Mouse (Mus musculus): ENCODE data around the gene Gm10300. TPM values are rescaled to one million over a fixed set of nuclear protein-coding genes. Genes with fewer than 3 reads are reported as not detected.

Gene Gm10300
- total and polyA plus RNA-seq, 3 experiments = 0.08 TPM; not detected in 2

GRCm38 (mm10) chr4:132025738-132026527 is 48.6 kb upstream of the Gm10300 start:
- H3K79me2 ChIP-seq (replicated peaks; ENCODE audit: control insufficient read depth, extremely low read depth, insufficient read depth, poor library complexity, severe bottlenecking) = no peaks in the 10 kb centered on the region
- TF ChIP-seq ETS1 (conservative IDR thresholded peaks at IDR 0.05; ENCODE audit: low read depth, low read length) (no peak), SMC3 (IDR thresholded peaks at IDR 0.05; ENCODE audit: low read depth, low read length) (no peak), CHD1 (IDR thresholded peaks at IDR 0.05; ENCODE audit: low read depth, low read length) (no peak), ZNF384 (IDR thresholded peaks at IDR 0.05; ENCODE audit: low read depth, low read length) (no peak), NRF1 (IDR thresholded peaks at IDR 0.05; ENCODE audit: low read depth, low read length) (no peak), MAFK (IDR thresholded peaks at IDR 0.05; ENCODE audit: insufficient replicate concordance, low read length) (no peak), MAX (IDR thresholded peaks at IDR 0.05; ENCODE audit: low read length) (no peak), KAT2A (IDR thresholded peaks at IDR 0.05; ENCODE audit: insufficient replicate concordance, low read length) (no peak), MYC (IDR thresholded peaks at IDR 0.05; ENCODE audit: low read depth, low read length) (no peak), E2F4 (IDR thresholded peaks at IDR 0.05; ENCODE audit: insufficient replicate concordance, low read depth, low read length) (no peak), ZC3H11A (IDR thresholded peaks at IDR 0.05; ENCODE audit: low read depth, low read length) (no peak), POLR2A (IDR thresholded peaks at IDR 0.05; ENCODE audit: low read depth, low read length) (no peak), SIN3A (IDR thresholded peaks at IDR 0.05; ENCODE audit: low read length) (no peak), BHLHE40 (IDR thresholded peaks at IDR 0.05; ENCODE audit: low read depth, low read length) (no peak), POLR2AphosphoS2 (IDR thresholded peaks at IDR 0.05; ENCODE audit: low read depth, low read length) (no peak), JUND (conservative IDR thresholded peaks at IDR 0.05; ENCODE audit: low read depth, low read length) (no peak), GABPA (IDR thresholded peaks at IDR 0.05; ENCODE audit: insufficient replicate concordance, low read depth, low read length) (no peak), USF2 (conservative IDR thresholded peaks at IDR 0.05; ENCODE audit: low read depth, low read length) (no peak), RAD21 (IDR thresholded peaks at IDR 0.05; ENCODE audit: low read depth, low read length) (no peak)
- in situ Hi-C loops (cut with MboI; ENCODE audit: low pct_ligation_motif_present, low pct_unique_long_range_greater_than_20kb, low sequenced_read_pairs) (no loop called here), dilution Hi-C loops (cut with MboI; ENCODE audit: extremely low pct_ligation_motif_present, extremely low pct_unique_long_range_greater_than_20kb, low sequenced_read_pairs) (no loop called here)
- peaks cover 0 to 7% of the 10 kb centered on the region in 2 experiments; a peak in 2 of 4 replicates for H3K4me1 ChIP-seq (ENCODE audit: control insufficient read depth in 1 of 2, insufficient read depth in 2 of 2)
- no peak overlapping the region for H3K27ac ChIP-seq (ENCODE audit: insufficient read depth, low read depth)
- no peaks in the 10 kb centered on the region for H3K27me3 ChIP-seq (replicated peaks)
- H3K4me2 ChIP-seq (ENCODE audit: insufficient read depth, low read depth, poor library complexity, severe bottlenecking) = no peak overlapping the region
- DNase-seq (ENCODE audit: extremely low read depth) = no peak
- H3K9ac ChIP-seq (ENCODE audit: insufficient read depth, low read depth) = no peak overlapping the region
- peaks cover 3% of the 10 kb centered on the region for H3K9me3 ChIP-seq (replicated peaks; ENCODE audit: low read length)
- H3K36me3 ChIP-seq (replicated peaks in 1 of 2; ENCODE audit: control insufficient read depth in 1 of 2, insufficient read depth in 1 of 2, low read length in 1 of 2) = peaks cover 0 to 2% of the 10 kb centered on the region in 2 experiments
- no peak overlapping the region for H3K4me3 ChIP-seq (replicated peaks in 1 of 3; ENCODE audit: low read depth in 2 of 3, low read length in 2 of 3, poor library complexity in 1 of 3)

- no peak overlapping the region for H3K4me3 ChIP-seq (replicated peaks in 1 of 3; ENCODE audit: low read depth in 2 of 3, low read length in 2 of 3, poor library complexity in 1 of 3)
- H3K4me1 ChIP-seq (ENCODE audit: control insufficient read depth in 1 of 2, insufficient read depth in 2 of 2) = peaks cover 0 to 7% of the 10 kb centered on the region in 2 experiments; a peak in 2 of 4 replicates
- H3K27ac ChIP-seq (ENCODE audit: insufficient read depth, low read depth) = no peak overlapping the region
- no peak for DNase-seq (ENCODE audit: extremely low read depth)
- TF ChIP-seq MAX (IDR thresholded peaks at IDR 0.05; ENCODE audit: low read length) = no peak
- TF ChIP-seq PAX5 (IDR thresholded peaks at IDR 0.05; ENCODE audit: low read length) = no peak
- TF ChIP-seq RAD21 (IDR thresholded peaks at IDR 0.05; ENCODE audit: low read depth, low read length) = no peak
- no peak for TF ChIP-seq MAFK (IDR thresholded peaks at IDR 0.05; ENCODE audit: insufficient replicate concordance, low read length)
- no peak for TF ChIP-seq SMC3 (IDR thresholded peaks at IDR 0.05; ENCODE audit: low read depth, low read length)
- no peak for TF ChIP-seq TCF12 (IDR thresholded peaks at IDR 0.05; ENCODE audit: low read depth, low read length)
- TF ChIP-seq MXI1 (IDR thresholded peaks at IDR 0.05; ENCODE audit: low read depth, low read length) = no peak
- TF ChIP-seq POLR2AphosphoS2 (IDR thresholded peaks at IDR 0.05; ENCODE audit: low read depth, low read length) = no peak
- no peak for TF ChIP-seq E2F4 (IDR thresholded peaks at IDR 0.05; ENCODE audit: insufficient replicate concordance, low read depth, low read length)
- TF ChIP-seq ZNF384 (IDR thresholded peaks at IDR 0.05; ENCODE audit: low read depth, low read length) = no peak
- TF ChIP-seq NRF1 (IDR thresholded peaks at IDR 0.05; ENCODE audit: low read depth, low read length) = no peak
- TF ChIP-seq POLR2A (IDR thresholded peaks at IDR 0.05; ENCODE audit: low read depth, low read length) = no peak
- no peak for TF ChIP-seq BHLHE40 (IDR thresholded peaks at IDR 0.05; ENCODE audit: low read depth, low read length)
- H3K9me3 ChIP-seq (replicated peaks; ENCODE audit: low read length) = peaks cover 3% of the 10 kb centered on the region
- H3K36me3 ChIP-seq (replicated peaks in 1 of 2; ENCODE audit: control insufficient read depth in 1 of 2, insufficient read depth in 1 of 2, low read length in 1 of 2) = no peaks in the 10 kb centered on the region
- in situ Hi-C loops (cut with MboI; ENCODE audit: low pct_ligation_motif_present, low pct_unique_long_range_greater_than_20kb, low sequenced_read_pairs) (no loop called here), dilution Hi-C loops (cut with MboI; ENCODE audit: extremely low pct_ligation_motif_present, extremely low pct_unique_long_range_greater_than_20kb, low sequenced_read_pairs) (no loop called here)
- no peaks in the 10 kb centered on the region for H3K79me2 ChIP-seq (replicated peaks; ENCODE audit: control insufficient read depth, extremely low read depth, insufficient read depth, poor library complexity, severe bottlenecking)
- no peaks in the 10 kb centered on the region for H3K27me3 ChIP-seq (replicated peaks)
- no peak overlapping the region for H3K9ac ChIP-seq (ENCODE audit: insufficient read depth, low read depth)
- no peak overlapping the region for H3K4me2 ChIP-seq (ENCODE audit: insufficient read depth, low read depth, poor library complexity, severe bottlenecking)
Measured at GRCm38 (mm10) chr4:132027167-132027566, 47.3 kb upstream of the Gm10300 start.

Data from CH12.LX (cell line).